Mouse (Mus musculus): ENCODE results near the gene Draxin. TPM values are rescaled to one million over a fixed set of nuclear protein-coding genes. Genes with fewer than 3 reads are reported as not detected.

The Draxin gene
- total and polyA plus RNA-seq, 3 experiments, result 0.04 TPM; not detected in 2

DNA sequence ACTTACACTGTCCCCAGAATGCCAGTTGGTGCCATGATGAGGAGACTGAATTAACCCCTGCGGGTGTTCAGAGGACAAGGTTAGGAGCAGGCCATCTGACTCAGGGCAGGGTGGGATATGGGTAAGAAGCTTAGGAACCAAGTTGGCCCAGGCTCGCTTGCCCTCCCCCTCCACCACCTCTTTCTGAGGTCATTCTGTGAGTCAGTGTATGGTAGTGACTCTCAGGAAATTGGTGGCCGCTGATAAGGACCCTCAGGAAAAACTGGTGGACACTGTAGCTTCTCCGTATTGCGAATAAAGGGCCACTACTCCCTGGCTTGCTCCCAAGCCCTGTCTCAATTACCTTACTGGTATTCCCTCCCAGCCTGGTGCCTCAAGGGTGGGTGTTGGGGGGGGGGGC lies 21.3 kb downstream of the Draxin start:
- dilution Hi-C loops (cut with MboI; ENCODE audit: extremely low pct_ligation_motif_present, extremely low pct_unique_long_range_greater_than_20kb, low sequenced_read_pairs), result no loop called here
- H3K4me2 ChIP-seq (ENCODE audit: insufficient read depth, low read depth, poor library complexity, severe bottlenecking), result no peak overlapping the region
- H3K27ac ChIP-seq (ENCODE audit: insufficient read depth, low read depth), result no peak overlapping the region
- H3K4me1 ChIP-seq (ENCODE audit: control insufficient read depth in 1 of 2, insufficient read depth in 2 of 2), result no peaks in the 10 kb centered on the region
- TF ChIP-seq MAZ (IDR thresholded peaks at IDR 0.05; ENCODE audit: low read depth, low read length), result no peak
- no peak for TF ChIP-seq JUN (IDR thresholded peaks at IDR 0.05; ENCODE audit: insufficient read depth, low read depth, low read length)
- no peak for TF ChIP-seq E2F4 (IDR thresholded peaks at IDR 0.05; ENCODE audit: insufficient replicate concordance, low read depth, low read length)
- TF ChIP-seq UBTF (IDR thresholded peaks at IDR 0.05; ENCODE audit: low read depth, low read length), result no peak
- no peak for TF ChIP-seq MAFK (IDR thresholded peaks at IDR 0.05; ENCODE audit: insufficient replicate concordance, low read length)
- TF ChIP-seq RAD21 (IDR thresholded peaks at IDR 0.05; ENCODE audit: low read depth, low read length), result no peak
- TF ChIP-seq ETS1 (conservative IDR thresholded peaks at IDR 0.05; ENCODE audit: low read depth, low read length), result no peak
- no peak for TF ChIP-seq TBP (conservative IDR thresholded peaks at IDR 0.05; ENCODE audit: low read depth, low read length)
- no peak for TF ChIP-seq EP300 (IDR thresholded peaks at IDR 0.05; ENCODE audit: low read length)
- no peak overlapping the region for H3K4me3 ChIP-seq (replicated peaks in 1 of 3; ENCODE audit: low read depth in 2 of 3, low read length in 2 of 3, poor library complexity in 1 of 3)
- peaks cover 92% of the 10 kb centered on the region for H3K27me3 ChIP-seq (replicated peaks)
- DNase-seq (ENCODE audit: extremely low read depth), result no peak
- H3K79me2 ChIP-seq (replicated peaks; ENCODE audit: control insufficient read depth, extremely low read depth, insufficient read depth, poor library complexity, severe bottlenecking), result no peaks in the 10 kb centered on the region
- no peaks in the 10 kb centered on the region for H3K36me3 ChIP-seq (replicated peaks in 1 of 2; ENCODE audit: control insufficient read depth in 1 of 2, insufficient read depth in 1 of 2, low read length in 1 of 2)
- no peak overlapping the region for H3K9ac ChIP-seq (ENCODE audit: insufficient read depth, low read depth)
- H3K9me3 ChIP-seq (replicated peaks; ENCODE audit: low read length), result no peaks in the 10 kb centered on the region
- in situ Hi-C loops (cut with MboI; ENCODE audit: low pct_ligation_motif_present, low pct_unique_long_range_greater_than_20kb, low sequenced_read_pairs), result no loop called here

DNA sequence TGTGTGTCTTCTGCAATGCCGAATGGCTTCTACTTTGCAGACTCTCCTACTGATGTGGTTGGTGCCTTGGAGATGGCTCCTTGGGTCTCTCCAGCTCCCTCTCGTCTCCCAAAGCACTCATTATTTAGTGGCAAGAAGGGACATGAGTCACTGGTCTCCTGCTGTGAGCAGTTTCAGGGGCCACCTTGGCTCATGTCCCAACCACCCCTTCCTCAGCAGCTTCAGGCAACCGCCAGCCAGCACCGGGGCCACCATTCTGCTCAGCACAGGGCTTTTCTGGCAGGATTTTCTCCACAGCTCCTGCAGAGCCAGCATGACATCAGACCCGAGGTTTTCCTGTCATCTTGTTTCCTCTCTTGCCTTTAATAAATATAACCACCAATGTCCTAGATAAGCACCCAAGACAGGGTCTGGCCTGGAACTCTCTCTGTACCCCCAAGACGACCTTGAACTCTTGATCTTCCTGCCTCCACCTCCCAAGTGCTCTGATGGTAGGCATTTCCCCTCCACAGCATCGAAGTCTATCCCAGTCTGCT lies 21.9 kb downstream of the Draxin start:
- in situ Hi-C loops (cut with MboI; ENCODE audit: low pct_ligation_motif_present, low pct_unique_long_range_greater_than_20kb, low sequenced_read_pairs), result no loop called here
- Histone ChIP-seq H3K9ac (ENCODE audit: insufficient read depth, low read depth) (no peak overlapping the region), H3K27me3 (replicated peaks) (peaks cover 94% of the 10 kb centered on the region), H3K9me3 (replicated peaks; ENCODE audit: low read length) (no peaks in the 10 kb centered on the region), H3K79me2 (replicated peaks; ENCODE audit: control insufficient read depth, extremely low read depth, insufficient read depth, poor library complexity, severe bottlenecking) (no peaks in the 10 kb centered on the region), H3K4me1 (ENCODE audit: control insufficient read depth in 1 of 2, insufficient read depth in 2 of 2) (no peaks in the 10 kb centered on the region), H3K36me3 (replicated peaks in 1 of 2; ENCODE audit: control insufficient read depth in 1 of 2, insufficient read depth in 1 of 2, low read length in 1 of 2) (no peaks in the 10 kb centered on the region), H3K4me3 (replicated peaks in 1 of 3; ENCODE audit: low read depth in 2 of 3, low read length in 2 of 3, poor library complexity in 1 of 3) (no peak overlapping the region), H3K4me2 (ENCODE audit: insufficient read depth, low read depth, poor library complexity, severe bottlenecking) (no peak overlapping the region), H3K27ac (ENCODE audit: insufficient read depth, low read depth) (no peak overlapping the region)
- no peak for DNase-seq (ENCODE audit: extremely low read depth)
- dilution Hi-C loops (cut with MboI; ENCODE audit: extremely low pct_ligation_motif_present, extremely low pct_unique_long_range_greater_than_20kb, low sequenced_read_pairs), result no loop called here
- no peak for TF ChIP-seq ZMIZ1 (IDR thresholded peaks at IDR 0.05; ENCODE audit: low read depth, low read length)
- TF ChIP-seq PAX5 (IDR thresholded peaks at IDR 0.05; ENCODE audit: low read length), result no peak
- no peak for TF ChIP-seq BHLHE40 (IDR thresholded peaks at IDR 0.05; ENCODE audit: low read depth, low read length)

DNA sequence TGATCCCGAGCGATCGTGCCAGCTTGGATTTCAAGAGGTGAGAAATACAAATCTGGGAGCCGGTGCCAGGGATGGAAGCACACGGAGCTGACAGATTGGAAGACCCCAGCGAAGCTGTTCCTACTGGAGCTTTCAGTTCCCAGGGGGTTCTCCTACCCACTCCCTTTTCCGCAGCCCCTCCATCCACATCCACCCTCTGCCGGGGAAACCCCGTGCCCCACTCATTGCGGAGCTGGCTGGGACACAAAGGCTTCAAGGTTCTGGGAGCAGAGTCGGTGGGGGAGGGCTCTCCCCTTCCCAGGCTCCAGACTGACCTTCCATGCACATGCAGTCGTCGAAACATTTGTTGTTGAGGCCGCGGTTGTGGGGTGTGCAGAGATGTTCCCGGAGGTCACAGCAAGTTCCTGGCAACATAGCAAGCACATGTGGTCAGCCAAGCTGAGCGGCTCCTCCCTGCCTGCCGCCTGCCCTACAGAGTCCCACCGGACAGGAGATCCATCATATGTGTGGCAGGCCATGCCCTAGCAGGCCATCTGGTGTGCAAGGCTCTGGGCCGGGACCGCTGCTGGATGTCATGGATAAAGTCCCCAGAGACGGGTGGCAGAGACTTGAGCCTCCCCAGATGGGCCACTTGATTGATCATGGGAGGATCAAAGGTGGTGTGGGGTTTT lies 22.7 kb downstream of the Draxin start:
- in situ Hi-C loops (cut with MboI; ENCODE audit: low pct_ligation_motif_present, low pct_unique_long_range_greater_than_20kb, low sequenced_read_pairs) (no loop called here), dilution Hi-C loops (cut with MboI; ENCODE audit: extremely low pct_ligation_motif_present, extremely low pct_unique_long_range_greater_than_20kb, low sequenced_read_pairs) (no loop called here)
- DNase-seq (ENCODE audit: extremely low read depth), result no peak
- Histone ChIP-seq H3K4me3 (replicated peaks in 1 of 3; ENCODE audit: low read depth in 2 of 3, low read length in 2 of 3, poor library complexity in 1 of 3) (no peak overlapping the region), H3K4me1 (ENCODE audit: control insufficient read depth in 1 of 2, insufficient read depth in 2 of 2) (no peaks in the 10 kb centered on the region), H3K9me3 (replicated peaks; ENCODE audit: low read length) (no peaks in the 10 kb centered on the region), H3K27me3 (replicated peaks) (peaks cover 90% of the 10 kb centered on the region), H3K4me2 (ENCODE audit: insufficient read depth, low read depth, poor library complexity, severe bottlenecking) (no peak overlapping the region), H3K36me3 (replicated peaks in 1 of 2; ENCODE audit: control insufficient read depth in 1 of 2, insufficient read depth in 1 of 2, low read length in 1 of 2) (no peaks in the 10 kb centered on the region), H3K27ac (ENCODE audit: insufficient read depth, low read depth) (no peak overlapping the region), H3K79me2 (replicated peaks; ENCODE audit: control insufficient read depth, extremely low read depth, insufficient read depth, poor library complexity, severe bottlenecking) (no peaks in the 10 kb centered on the region), H3K9ac (ENCODE audit: insufficient read depth, low read depth) (no peak overlapping the region)
- TF ChIP-seq ZMIZ1 (IDR thresholded peaks at IDR 0.05; ENCODE audit: low read depth, low read length), result no peak
- TF ChIP-seq ETS1 (conservative IDR thresholded peaks at IDR 0.05; ENCODE audit: low read depth, low read length), result no peak
- TF ChIP-seq MAZ (IDR thresholded peaks at IDR 0.05; ENCODE audit: low read depth, low read length), result no peak
- no peak for TF ChIP-seq ZNF384 (IDR thresholded peaks at IDR 0.05; ENCODE audit: low read depth, low read length)
- no peak for TF ChIP-seq NRF1 (IDR thresholded peaks at IDR 0.05; ENCODE audit: low read depth, low read length)
- TF ChIP-seq BHLHE40 (IDR thresholded peaks at IDR 0.05; ENCODE audit: low read depth, low read length), result no peak
- TF ChIP-seq POLR2A (IDR thresholded peaks at IDR 0.05; ENCODE audit: low read depth, low read length), result no peak
- TF ChIP-seq EP300 (IDR thresholded peaks at IDR 0.05; ENCODE audit: low read length), result no peak
- TF ChIP-seq SMC3 (IDR thresholded peaks at IDR 0.05; ENCODE audit: low read depth, low read length), result no peak
- TF ChIP-seq PAX5 (IDR thresholded peaks at IDR 0.05; ENCODE audit: low read length), result no peak
- TF ChIP-seq CTCF (conservative IDR thresholded peaks at IDR 0.05 in 1 of 2, IDR thresholded peaks at IDR 0.05 in 1 of 2; ENCODE audit: low read depth in 2 of 2, low read length in 2 of 2), result no peak
- no peak for TF ChIP-seq SIN3A (IDR thresholded peaks at IDR 0.05; ENCODE audit: low read length)
- no peak for TF ChIP-seq ELF1 (IDR thresholded peaks at IDR 0.05; ENCODE audit: low read depth, low read length)
- TF ChIP-seq MEF2A (IDR thresholded peaks at IDR 0.05; ENCODE audit: borderline replicate concordance, low read depth, low read length), result no peak
- no peak for TF ChIP-seq MAFK (IDR thresholded peaks at IDR 0.05; ENCODE audit: insufficient replicate concordance, low read length)
- TF ChIP-seq GABPA (IDR thresholded peaks at IDR 0.05; ENCODE audit: insufficient replicate concordance, low read depth, low read length), result no peak
- no peak for TF ChIP-seq RCOR1 (conservative IDR thresholded peaks at IDR 0.05; ENCODE audit: low read depth, low read length)
- no peak for TF ChIP-seq JUND (conservative IDR thresholded peaks at IDR 0.05; ENCODE audit: low read depth, low read length)
